Mouse (Mus musculus): ENCODE measurements around the gene Amph.
A peak's percentile ranks its signal among the peaks of the same experiment; 100 is the strongest.
"Not testable (repeated sequence)": the region's sequence is repeated elsewhere in the genome, so short reads cannot be mapped to it uniquely, and the experiment has no call there.

Gene Amph

GRCm38 (mm10) chr13:19025906-19026305 is 77.9 kb downstream of the Amph start:
- DNase-seq (ENCODE audit: low read depth, low spot score): no peak

GRCm38 (mm10) chr13:19026923-19027322 is 78.9 kb downstream of the Amph start:
- no peak for DNase-seq (ENCODE audit: low read depth, low spot score)

GRCm38 (mm10) chr13:19027766-19028350 is 79.9 kb downstream of the Amph start:
- DNase-seq (ENCODE audit: low read depth, low spot score): no peak

GRCm38 (mm10) chr13:19031916-19032688 is 84.1 kb downstream of the Amph start:
- DNase-seq (ENCODE audit: low read depth, low spot score): peak; percentile 32

- no peak for DNase-seq (ENCODE audit: low read depth, low spot score)
These were observed 104.1 kb downstream of the Amph start for GRCm38 (mm10) chr13:19052090-19052489.

GRCm38 (mm10) chr13:19054504-19054903 is 106.5 kb downstream of the Amph start:
- no peak for DNase-seq (ENCODE audit: low read depth, low spot score)

GRCm38 (mm10) chr13:19072261-19072660 is 124.3 kb downstream of the Amph start:
- peak; percentile 59 for DNase-seq (ENCODE audit: low read depth, low spot score)

GRCm38 (mm10) chr13:19077427-19077826 is 129.4 kb downstream of the Amph start:
- no peak for DNase-seq (ENCODE audit: low read depth, low spot score)

GRCm38 (mm10) chr13:19081932-19082331 is 133.9 kb downstream of the Amph start:
- DNase-seq (ENCODE audit: low read depth, low spot score): no peak

- no peak for DNase-seq (ENCODE audit: low read depth, low spot score)
These were observed 146.6 kb downstream of the Amph start for GRCm38 (mm10) chr13:19094571-19094970.

GRCm38 (mm10) chr13:19097117-19097516 is 149.1 kb downstream of the Amph start:
- no peak for DNase-seq (ENCODE audit: low read depth, low spot score)

GRCm38 (mm10) chr13:19101889-19102402 is 153.9 kb downstream of the Amph start:
- no peak for DNase-seq (ENCODE audit: low read depth, low spot score)

GRCm38 (mm10) chr13:19106418-19106817 is 158.4 kb downstream of the Amph start:
- no peak for DNase-seq (ENCODE audit: low read depth, low spot score)

- DNase-seq (ENCODE audit: low read depth, low spot score): no peak
These were observed 161.3 kb downstream of the Amph start for GRCm38 (mm10) chr13:19109331-19109730.

GRCm38 (mm10) chr13:19113034-19113922 is 165.3 kb downstream of the Amph start:
- DNase-seq (ENCODE audit: low read depth, low spot score): no peak

- not testable (repeated sequence) for DNase-seq (ENCODE audit: low read depth, low spot score)
These were observed 166.8 kb downstream of the Amph start for GRCm38 (mm10) chr13:19114761-19115160.

- DNase-seq (ENCODE audit: low read depth, low spot score): no peak
These were observed 179.0 kb downstream of the Amph start for GRCm38 (mm10) chr13:19126912-19127552.

- peak; percentile 58 for DNase-seq (ENCODE audit: low read depth, low spot score)
These were observed 185.8 kb downstream of the Amph start for GRCm38 (mm10) chr13:19133833-19134232.

- DNase-seq (ENCODE audit: low read depth, low spot score): peak; percentile 81
These were observed 189.2 kb downstream of the Amph start for GRCm38 (mm10) chr13:19137212-19137611.

GRCm38 (mm10) chr13:19137932-19138331 is 189.9 kb downstream of the Amph start:
- peak; percentile 99 for DNase-seq (ENCODE audit: low read depth, low spot score)

GRCm38 (mm10) chr13:19138550-19138949 is 190.5 kb downstream of the Amph start:
- peak; percentile 49 for DNase-seq (ENCODE audit: low read depth, low spot score)

Data from R1 (cell line).